Mouse (Mus musculus) G1E (cell line): ENCODE measurements around the gene Ireb2. TPM values are rescaled to one million over a fixed set of nuclear protein-coding genes. Genes with fewer than 3 reads are reported as not detected.
"Not testable (repeated sequence)": the region's sequence is repeated elsewhere in the genome, so short reads cannot be mapped to it uniquely, and the experiment has no call there.

ENCODE experiments used
- ATAC-seq: 2 replicates; pipeline ENCODE4 v1.8.0; 2016; ENCODE audit warnings: mild to moderate bottlenecking; ENCODE audit not compliant: insufficient number of reproducible peaks, poor library complexity, low FRiP score, severe bottlenecking; ENCODE audit errors: extremely low read depth
- DNase-seq: peaks from one replicate; pipeline ENCODE4 v3.0.0; 2012; ENCODE audit warnings: low spot score
- H3K27me3 ChIP-seq: 2 replicates; pipeline ENCODE4 v1.6.1; 2012; ENCODE audit warnings: mild to moderate bottlenecking, low read length, inconsistent platforms; ENCODE audit not compliant: insufficient read depth
- H3K36me3 ChIP-seq: replicated peaks from 2 replicates; pipeline ENCODE3; 2012; ENCODE audit warnings: mild to moderate bottlenecking, inconsistent platforms
- H3K4me1 ChIP-seq: 2 replicates; pipeline ENCODE4 v1.6.1; 2012; ENCODE audit warnings: low read depth, low read length, inconsistent platforms, mixed read lengths; ENCODE audit not compliant: insufficient read depth
- H3K4me3 ChIP-seq: 2 replicates; pipeline ENCODE4 v1.5.1; 2012; ENCODE audit warnings: low read depth, mild to moderate bottlenecking, inconsistent platforms, low read length, moderate library complexity, mixed read lengths
- H3K9me3 ChIP-seq: replicated peaks from 2 replicates; pipeline ENCODE4 v1.6.1; 2012; ENCODE audit warnings: inconsistent platforms
- CTCF ChIP-seq: IDR thresholded peaks from 2 replicates; pipeline ENCODE4 v1.5.1; 2012; ENCODE audit warnings: low read depth, low read length, inconsistent platforms, mixed read lengths
- GATA1 ChIP-seq: IDR thresholded peaks from 2 replicates; pipeline ENCODE4 v1.6.1; 2012; ENCODE audit warnings: borderline replicate concordance, low read length, inconsistent platforms, mixed read lengths
- GATA2 ChIP-seq: IDR thresholded peaks from 2 replicates; pipeline ENCODE4 v1.6.1; 2012; ENCODE audit warnings: low read depth, low read length, inconsistent platforms, borderline replicate concordance
- POLR2AphosphoS5 ChIP-seq: IDR thresholded peaks from 2 replicates; pipeline ENCODE4 v1.6.1; 2012; ENCODE audit warnings: low read depth, low read length, inconsistent platforms; ENCODE audit not compliant: insufficient replicate concordance
- TAL1 ChIP-seq: conservative IDR thresholded peaks from 2 replicates; pipeline ENCODE4 v1.6.1; 2012; ENCODE audit warnings: low read depth, low read length, inconsistent platforms, mixed read lengths
- polyA plus RNA-seq: library from polyadenylated mRNA; stranded (reverse); fragments of >175 nt; gene quantifications from 2 replicates; pipeline ENCODE4 v1.2.3, GENCODE M21; 2012
- total RNA-seq, 2 experiments: library from RNA; stranded (forward) in 1 of 2; stranded (reverse) in 1 of 2; fragments of 200-1000 nt in 1 of 2; fragments of >200 nt in 1 of 2; fragmentation: Nextera tagmentation in 1 of 2; gene quantifications; 2 replicates each; pipeline ENCODE4 v1.2.3; 2014 to 2017

Ireb2 gene
- total and polyA plus RNA-seq, 3 experiments = 2.1 to 60.7 (median 47.0) TPM

DNA sequence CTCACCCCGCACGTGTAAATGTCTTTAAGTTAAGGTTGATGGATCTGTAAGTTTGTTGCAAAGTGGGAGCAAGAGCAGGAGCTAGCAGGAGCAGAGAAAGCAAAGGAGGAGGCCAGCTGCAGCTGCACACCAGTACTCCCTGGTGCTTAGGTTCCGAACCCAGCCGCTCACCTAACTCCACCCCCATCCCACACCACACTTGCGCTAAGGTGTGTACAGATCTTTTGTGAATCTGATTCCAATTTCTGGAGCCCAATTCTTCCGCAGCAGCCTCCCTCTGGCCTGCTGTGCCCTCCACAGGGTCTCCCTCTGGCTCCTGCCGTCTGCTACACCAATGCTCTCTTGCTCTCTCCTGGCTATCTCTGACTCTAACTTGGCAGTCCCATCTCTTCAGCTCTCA is 25.8 kb upstream of the Ireb2 start:
- Histone ChIP-seq H3K4me1 (peaks cover 8% of the 10 kb centered on the region), H3K36me3 (no peaks in the 10 kb centered on the region)
- DNase-seq = no peak

GRCm38 (mm10) chr9:54840145-54840544 is 23.4 kb upstream of the Ireb2 start:
- Histone ChIP-seq H3K9me3 (no peaks in the 10 kb centered on the region), H3K4me1 (peaks cover 11% of the 10 kb centered on the region), H3K4me3 (no peak overlapping the region), H3K36me3 (no peaks in the 10 kb centered on the region), H3K27me3 (peaks cover 8% of the 10 kb centered on the region)
- TF ChIP-seq CTCF (no peak), TAL1 (no peak), GATA2 (no peak), POLR2AphosphoS5 (no peak), GATA1 (no peak)
- DNase-seq (no peak), ATAC-seq (no peak)

More for the DNA sequence above, 25.8 kb upstream of the Ireb2 start:
- no peak overlapping the region for H3K4me3 ChIP-seq
- no peak for ATAC-seq
- H3K9me3 ChIP-seq = no peaks in the 10 kb centered on the region
- no peak for TF ChIP-seq GATA1
- no peak for TF ChIP-seq CTCF
- no peak for TF ChIP-seq GATA2
- TF ChIP-seq POLR2AphosphoS5 = no peak
- no peak for TF ChIP-seq TAL1
- peaks cover 11% of the 10 kb centered on the region for H3K27me3 ChIP-seq

GRCm38 (mm10) chr9:54842311-54842710 is 21.3 kb upstream of the Ireb2 start:
- no peak for ATAC-seq
- Histone ChIP-seq H3K36me3 (no peaks in the 10 kb centered on the region), H3K27me3 (peaks cover 11% of the 10 kb centered on the region), H3K4me3 (no peak overlapping the region), H3K4me1 (peaks cover 4% of the 10 kb centered on the region), H3K9me3 (no peaks in the 10 kb centered on the region)
- no peak for TF ChIP-seq GATA2
- no peak for TF ChIP-seq POLR2AphosphoS5
- no peak for TF ChIP-seq TAL1
- no peak for TF ChIP-seq CTCF
- TF ChIP-seq GATA1 = no peak
- no peak for DNase-seq

- TF ChIP-seq GATA2 (no peak), TAL1 (no peak), GATA1 (no peak), CTCF (no peak), POLR2AphosphoS5 (no peak)
- no peaks in the 10 kb centered on the region for H3K9me3 ChIP-seq
- peaks cover 3% of the 10 kb centered on the region; the same call in 1 of the 2 replicates for H3K4me1 ChIP-seq
- H3K36me3 ChIP-seq = no peaks in the 10 kb centered on the region
- no peak for ATAC-seq
- no peak overlapping the region for H3K4me3 ChIP-seq
- DNase-seq = no peak
- peaks cover 4% of the 10 kb centered on the region for H3K27me3 ChIP-seq
These were observed 19.7 kb upstream of the Ireb2 start for GRCm38 (mm10) chr9:54843887-54844286.

- ATAC-seq = no peak
- no peak for TF ChIP-seq GATA2
- TF ChIP-seq TAL1 = no peak
- no peak for TF ChIP-seq GATA1
- no peak for TF ChIP-seq POLR2AphosphoS5
- no peak for TF ChIP-seq CTCF
- Histone ChIP-seq H3K27me3 (peaks cover 4% of the 10 kb centered on the region), H3K4me1 (peaks cover 3% of the 10 kb centered on the region; the same call in 1 of the 2 replicates), H3K36me3 (no peaks in the 10 kb centered on the region), H3K4me3 (no peak overlapping the region), H3K9me3 (no peaks in the 10 kb centered on the region)
- DNase-seq = no peak
These were observed 18.9 kb upstream of the Ireb2 start for GRCm38 (mm10) chr9:54844556-54845176.

DNA sequence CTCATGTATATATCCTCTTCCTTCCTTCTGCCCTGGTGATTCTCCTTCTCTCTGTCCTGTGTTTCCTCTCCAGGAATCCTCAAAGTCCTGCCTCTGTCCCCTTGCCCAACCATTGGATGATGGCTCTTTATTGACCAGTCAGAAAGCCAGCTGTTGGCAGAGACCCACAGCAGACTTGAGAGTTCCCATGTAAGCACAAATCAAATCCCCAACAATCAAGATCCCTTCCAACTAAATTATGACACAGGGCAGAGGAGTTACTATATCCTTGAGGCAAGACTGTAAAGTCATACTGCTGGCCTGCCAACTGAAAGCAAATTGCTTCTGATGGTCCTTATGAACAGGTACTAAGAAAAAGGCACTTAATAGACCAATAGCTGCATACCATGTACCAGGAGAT is 15.4 kb upstream of the Ireb2 start:
- Histone ChIP-seq H3K4me1 (peaks cover 3% of the 10 kb centered on the region; the same call in 1 of the 2 replicates), H3K9me3 (no peaks in the 10 kb centered on the region), H3K36me3 (no peaks in the 10 kb centered on the region), H3K27me3 (peaks cover 25% of the 10 kb centered on the region), H3K4me3 (no peak overlapping the region)
- no peak for DNase-seq
- ATAC-seq = no peak
- TF ChIP-seq GATA2 (no peak), GATA1 (no peak), TAL1 (no peak), POLR2AphosphoS5 (no peak)

DNA sequence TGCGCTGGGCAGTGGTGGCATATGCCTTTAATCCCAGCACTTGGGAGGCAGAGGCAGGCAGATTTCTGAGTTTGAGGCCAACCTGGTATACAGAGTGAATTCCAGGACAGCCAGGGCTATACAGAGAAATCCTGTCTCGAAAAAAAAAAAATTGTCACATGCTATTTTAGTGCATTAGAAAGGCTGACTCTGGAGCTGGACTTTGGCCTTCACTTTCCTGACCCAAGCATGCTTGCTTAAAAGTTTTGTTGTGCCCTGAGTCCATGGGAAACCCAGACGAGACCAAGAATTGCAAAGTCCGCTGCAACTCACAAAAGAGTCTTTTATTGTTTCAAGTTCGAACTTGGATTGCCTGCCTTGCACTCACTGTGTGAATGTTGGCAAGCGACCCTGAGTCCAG is 10.6 kb upstream of the Ireb2 start:
- not testable (repeated sequence) for H3K4me3 ChIP-seq, H3K4me1 ChIP-seq, H3K36me3 ChIP-seq, ATAC-seq, DNase-seq, H3K9me3 ChIP-seq
- H3K27me3 ChIP-seq = peaks cover 40% of the 10 kb centered on the region
